Mouse (Mus musculus): ENCODE results near the gene Zfx. TPM values are rescaled to one million over a fixed set of nuclear protein-coding genes. Genes with fewer than 3 reads are reported as not detected.
A peak's percentile ranks its signal among the peaks of the same experiment; 100 is the strongest.

Zfx gene
- polyA plus RNA-seq, 1 experiment: 0.08 TPM

GRCm38 (mm10) chrX:94132239-94132638 is 8.7 kb upstream of the Zfx start:
- Histone ChIP-seq H3K36me3 (ENCODE audit: control insufficient read depth) (no peaks in the 10 kb centered on the region), H3K4me1 (ENCODE audit: control insufficient read depth) (no peaks in the 10 kb centered on the region), H3K9me3 (ENCODE audit: control insufficient read depth, low read length) (peaks cover 4% of the 10 kb centered on the region), H3K4me3 (replicated peaks) (no peak overlapping the region), H3K27me3 (ENCODE audit: control insufficient read depth) (peaks cover 23% of the 10 kb centered on the region)
- no peak for TF ChIP-seq TAL1 (IDR thresholded peaks at IDR 0.05; ENCODE audit: low read length)
- TF ChIP-seq GATA1 (IDR thresholded peaks at IDR 0.05; ENCODE audit: low read length): no peak

DNA sequence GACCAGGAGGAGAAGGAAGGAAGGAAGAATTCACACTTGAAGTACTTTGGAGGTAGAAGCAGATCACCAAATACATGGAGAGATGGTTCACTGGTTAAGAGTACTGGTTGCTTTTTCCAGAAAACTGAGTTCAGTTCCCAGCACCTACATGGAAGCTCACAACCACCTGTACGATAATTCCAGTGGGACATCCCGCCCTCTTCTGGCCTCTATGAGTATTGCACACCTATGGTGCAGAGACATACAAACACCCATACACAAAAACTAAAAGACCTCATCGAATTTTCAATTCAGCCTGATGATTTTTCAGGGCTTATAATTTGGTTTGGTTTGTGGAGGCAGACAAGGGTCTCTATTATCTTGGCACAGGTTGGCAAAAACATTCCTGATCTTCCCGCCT is 6.2 kb upstream of the Zfx start:
- Histone ChIP-seq H3K36me3 (ENCODE audit: control insufficient read depth) (no peaks in the 10 kb centered on the region), H3K4me3 (replicated peaks) (no peak overlapping the region), H3K4me1 (ENCODE audit: control insufficient read depth) (no peaks in the 10 kb centered on the region), H3K9me3 (ENCODE audit: control insufficient read depth, low read length) (peaks cover 4% of the 10 kb centered on the region), H3K27me3 (ENCODE audit: control insufficient read depth) (peaks cover 30% of the 10 kb centered on the region)
- no peak for TF ChIP-seq GATA1 (IDR thresholded peaks at IDR 0.05; ENCODE audit: low read length)
- no peak for TF ChIP-seq TAL1 (IDR thresholded peaks at IDR 0.05; ENCODE audit: low read length)

GRCm38 (mm10) chrX:94125950-94126349 is 2.4 kb upstream of the Zfx start:
- TF ChIP-seq GATA1 (IDR thresholded peaks at IDR 0.05; ENCODE audit: low read length): no peak
- TF ChIP-seq TAL1 (IDR thresholded peaks at IDR 0.05; ENCODE audit: low read length): no peak
- Histone ChIP-seq H3K4me1 (ENCODE audit: control insufficient read depth) (no peaks in the 10 kb centered on the region), H3K4me3 (replicated peaks) (no peak overlapping the region), H3K27me3 (ENCODE audit: control insufficient read depth) (peaks cover 38% of the 10 kb centered on the region), H3K36me3 (ENCODE audit: control insufficient read depth) (no peaks in the 10 kb centered on the region), H3K9me3 (ENCODE audit: control insufficient read depth, low read length) (peaks cover 19% of the 10 kb centered on the region)

DNA sequence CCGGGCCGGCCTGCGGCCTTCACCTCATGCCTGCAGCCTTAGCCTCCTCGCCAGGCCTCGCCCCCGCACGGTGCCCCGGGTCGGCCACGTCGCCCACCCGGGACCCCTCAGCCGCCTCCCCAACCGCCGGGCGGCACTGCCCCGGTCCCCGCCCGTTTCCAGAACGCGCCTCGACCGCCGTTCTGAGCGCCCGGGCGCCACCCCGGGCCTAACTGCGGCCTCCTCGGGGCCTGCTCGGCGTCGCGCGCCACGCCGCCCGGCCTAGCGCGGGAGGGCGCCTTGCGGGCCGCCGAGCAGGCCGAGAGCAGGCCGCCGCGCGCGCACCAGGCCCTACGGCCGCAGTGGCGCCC is 818 bp downstream of the Zfx start:
- Histone ChIP-seq H3K4me3 (replicated peaks) (peak overlapping the region; percentile 81), H3K27me3 (ENCODE audit: control insufficient read depth) (peaks cover 32% of the 10 kb centered on the region), H3K36me3 (ENCODE audit: control insufficient read depth) (no peaks in the 10 kb centered on the region), H3K4me1 (ENCODE audit: control insufficient read depth) (peaks cover 14% of the 10 kb centered on the region), H3K9me3 (ENCODE audit: control insufficient read depth, low read length) (peaks cover 14% of the 10 kb centered on the region)
- TF ChIP-seq GATA1 (IDR thresholded peaks at IDR 0.05; ENCODE audit: low read length) (no peak), TAL1 (IDR thresholded peaks at IDR 0.05; ENCODE audit: low read length) (no peak)

- no peaks in the 10 kb centered on the region for H3K36me3 ChIP-seq (ENCODE audit: control insufficient read depth)
- TF ChIP-seq GATA1 (IDR thresholded peaks at IDR 0.05; ENCODE audit: low read length) (no peak), TAL1 (IDR thresholded peaks at IDR 0.05; ENCODE audit: low read length) (no peak)
- H3K9me3 ChIP-seq (ENCODE audit: control insufficient read depth, low read length): peaks cover 14% of the 10 kb centered on the region
- peaks cover 14% of the 10 kb centered on the region for H3K4me1 ChIP-seq (ENCODE audit: control insufficient read depth)
- peak overlapping the region; percentile 81 for H3K4me3 ChIP-seq (replicated peaks)
- H3K27me3 ChIP-seq (ENCODE audit: control insufficient read depth): peaks cover 28% of the 10 kb centered on the region
These were observed 1.4 kb downstream of the Zfx start for GRCm38 (mm10) chrX:94121866-94122708.

DNA sequence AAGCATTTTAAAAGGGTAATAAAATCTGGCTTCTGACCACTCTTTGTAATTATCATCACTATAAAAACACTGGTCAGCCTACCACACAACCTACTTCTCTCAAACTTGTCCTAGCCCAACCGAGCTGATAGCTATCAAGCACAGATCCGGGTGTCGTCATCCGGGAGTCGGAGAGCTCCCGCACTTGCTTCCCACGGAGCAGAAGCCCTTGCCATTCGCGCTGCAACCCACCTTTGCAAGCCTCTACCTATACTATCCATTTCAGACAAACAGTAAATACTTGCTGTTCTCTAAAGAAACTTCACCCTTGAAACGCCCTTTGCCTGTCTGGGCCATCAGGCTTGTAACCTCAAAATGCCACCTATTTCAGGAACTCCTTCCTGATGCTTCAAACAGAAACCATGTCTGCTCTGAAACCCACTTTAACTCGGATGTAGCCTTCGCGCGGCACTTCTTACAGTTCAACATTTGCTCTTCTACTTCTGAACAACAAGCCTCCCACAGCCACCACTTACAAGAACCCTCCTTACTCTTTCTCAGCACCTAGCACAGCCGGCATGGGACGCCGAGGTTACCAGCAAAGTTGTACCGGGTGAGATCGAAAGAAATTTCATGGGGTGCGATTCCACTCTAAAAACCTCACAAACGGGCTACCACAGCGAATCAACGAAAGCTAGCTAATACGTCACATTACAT is 2.2 kb downstream of the Zfx start:
- H3K36me3 ChIP-seq (ENCODE audit: control insufficient read depth): no peaks in the 10 kb centered on the region
- peaks cover 25% of the 10 kb centered on the region for H3K27me3 ChIP-seq (ENCODE audit: control insufficient read depth)
- TF ChIP-seq GATA1 (IDR thresholded peaks at IDR 0.05; ENCODE audit: low read length) (no peak; the same call in 1 of the 2 replicates), TAL1 (IDR thresholded peaks at IDR 0.05; ENCODE audit: low read length) (no peak)
- peaks cover 14% of the 10 kb centered on the region for H3K9me3 ChIP-seq (ENCODE audit: control insufficient read depth, low read length)
- peaks cover 14% of the 10 kb centered on the region for H3K4me1 ChIP-seq (ENCODE audit: control insufficient read depth)
- peak overlapping the region; percentile 81 for H3K4me3 ChIP-seq (replicated peaks)

GRCm38 (mm10) chrX:94118350-94118749 is 5.2 kb downstream of the Zfx start:
- Histone ChIP-seq H3K4me1 (ENCODE audit: control insufficient read depth) (peaks cover 14% of the 10 kb centered on the region), H3K36me3 (ENCODE audit: control insufficient read depth) (no peaks in the 10 kb centered on the region; the same call in 1 of the 2 replicates), H3K4me3 (replicated peaks) (no peak overlapping the region), H3K27me3 (ENCODE audit: control insufficient read depth) (peaks cover 20% of the 10 kb centered on the region), H3K9me3 (ENCODE audit: control insufficient read depth, low read length) (peaks cover 13% of the 10 kb centered on the region)
- TF ChIP-seq TAL1 (IDR thresholded peaks at IDR 0.05; ENCODE audit: low read length) (no peak), GATA1 (IDR thresholded peaks at IDR 0.05; ENCODE audit: low read length) (no peak)

- H3K4me3 ChIP-seq (replicated peaks): no peak overlapping the region
- H3K27me3 ChIP-seq (ENCODE audit: control insufficient read depth): peaks cover 2% of the 10 kb centered on the region; the same call in 1 of the 2 replicates
- TF ChIP-seq GATA1 (IDR thresholded peaks at IDR 0.05; ENCODE audit: low read length) (no peak), TAL1 (IDR thresholded peaks at IDR 0.05; ENCODE audit: low read length) (no peak)
- no peaks in the 10 kb centered on the region for H3K9me3 ChIP-seq (ENCODE audit: control insufficient read depth, low read length)
- peaks cover 9% of the 10 kb centered on the region for H3K36me3 ChIP-seq (ENCODE audit: control insufficient read depth)
- H3K4me1 ChIP-seq (ENCODE audit: control insufficient read depth): peaks cover 14% of the 10 kb centered on the region
These were observed 7.6 kb downstream of the Zfx start for GRCm38 (mm10) chrX:94115882-94116281.

DNA sequence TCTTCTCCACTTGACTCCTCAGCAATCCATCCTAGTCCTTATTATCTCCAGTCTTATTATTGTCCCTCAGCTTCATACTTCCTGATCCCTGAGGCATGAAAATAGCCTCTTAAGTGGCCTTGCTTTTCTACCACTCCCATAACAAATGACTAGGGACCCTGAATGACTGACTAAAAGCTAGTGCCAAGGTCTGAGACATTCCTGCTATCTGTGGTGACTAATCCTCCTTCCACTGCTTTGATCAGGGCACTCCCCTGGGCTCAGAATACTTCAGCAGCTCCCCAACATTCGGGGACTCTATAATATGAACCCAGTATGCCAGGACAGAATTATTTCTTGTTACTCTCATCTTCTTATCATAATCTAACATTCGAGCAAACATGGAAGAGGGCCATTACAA is 17.5 kb downstream of the Zfx start:
- Histone ChIP-seq H3K27me3 (ENCODE audit: control insufficient read depth) (no peaks in the 10 kb centered on the region; the same call in 1 of the 2 replicates), H3K36me3 (ENCODE audit: control insufficient read depth) (peaks cover 31% of the 10 kb centered on the region), H3K4me1 (ENCODE audit: control insufficient read depth) (no peaks in the 10 kb centered on the region; the same call in 1 of the 2 replicates), H3K4me3 (replicated peaks) (no peak overlapping the region), H3K9me3 (ENCODE audit: control insufficient read depth, low read length) (no peaks in the 10 kb centered on the region)
- TF ChIP-seq TAL1 (IDR thresholded peaks at IDR 0.05; ENCODE audit: low read length) (no peak), GATA1 (IDR thresholded peaks at IDR 0.05; ENCODE audit: low read length) (no peak)

Measured in erythroblast, embryonic 14.5 days (primary cell).